Mouse (Mus musculus) thymus, postnatal 0 days (tissue): ENCODE measurements around the gene S100a11. TPM values are rescaled to one million over a fixed set of nuclear protein-coding genes. Genes with fewer than 3 reads are reported as not detected.
"Not testable (repeated sequence)": the region's sequence is repeated elsewhere in the genome, so short reads cannot be mapped to it uniquely, and the experiment has no call there.

Experiments used
- DNase-seq: peaks from one replicate; pipeline ENCODE4 v3.0.0-alpha.2; 2015; ENCODE audit warnings: low spot score
- polyA plus RNA-seq: library from polyadenylated mRNA; unstranded; fragments of >200 nt; fragmentation: Nextera tagmentation; extraction: Ambion mirVana; gene quantifications from 2 replicates; pipeline ENCODE4 v1.2.1, GENCODE M21; 2015

S100a11 gene
- polyA plus RNA-seq, 1 experiment from 2014 or later, result 1,245 TPM

GRCm38 (mm10) chr3:93521462-93522057 is 1.3 kb downstream of the S100a11 start:
- DNase-seq, result no peak

- peak; percentile 25 for DNase-seq
Observed at GRCm38 (mm10) chr3:93522611-93523010, 2.3 kb downstream of the S100a11 start.

DNA sequence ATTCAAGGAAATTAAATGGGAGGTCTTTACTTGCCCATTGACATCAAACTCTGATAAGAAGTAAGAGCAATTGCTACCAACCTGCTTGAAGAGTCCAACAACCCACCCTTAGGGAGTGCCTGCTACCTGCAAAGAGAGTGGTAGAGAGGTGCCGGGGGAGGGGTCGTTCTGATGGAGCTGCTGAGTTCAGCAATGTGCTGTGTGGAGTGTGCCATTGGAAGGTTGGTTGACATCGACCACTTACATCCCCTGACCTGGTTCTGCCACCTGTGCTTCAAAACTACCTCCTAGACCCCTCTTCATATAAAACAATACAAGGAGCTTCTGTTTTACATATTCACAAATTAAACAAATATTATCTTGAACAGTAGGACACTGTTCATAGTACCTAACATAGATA is 7.0 kb downstream of the S100a11 start:
- no peak for DNase-seq

- no peak for DNase-seq
Observed at GRCm38 (mm10) chr3:93528807-93529206, 8.5 kb downstream of the S100a11 start.

DNA sequence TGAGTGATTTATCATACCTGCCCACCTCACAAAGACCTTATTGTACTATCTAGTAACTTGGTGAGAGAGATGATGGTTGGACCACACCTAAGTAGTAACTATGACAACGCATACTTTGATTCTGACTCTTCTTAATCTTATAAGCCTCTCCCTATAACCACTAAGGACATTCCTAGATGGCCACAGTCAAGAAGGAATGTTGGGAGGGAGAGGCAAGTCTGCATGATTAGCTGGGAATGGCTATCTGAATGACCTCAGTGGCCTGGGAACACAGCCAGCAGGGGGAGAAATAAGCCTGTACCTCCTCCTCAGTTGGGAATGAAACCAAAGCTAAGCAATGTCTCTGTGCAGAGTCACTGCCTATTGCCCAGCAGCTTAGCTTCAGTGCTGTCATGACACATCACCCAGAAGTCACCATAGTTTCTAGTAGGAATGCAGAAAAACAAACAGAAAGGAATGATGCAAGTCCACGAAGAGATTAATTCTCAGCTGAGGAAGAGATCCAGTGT is 16.8 kb downstream of the S100a11 start:
- no peak for DNase-seq

GRCm38 (mm10) chr3:93538486-93538885 is 18.2 kb downstream of the S100a11 start:
- DNase-seq, result no peak

DNA sequence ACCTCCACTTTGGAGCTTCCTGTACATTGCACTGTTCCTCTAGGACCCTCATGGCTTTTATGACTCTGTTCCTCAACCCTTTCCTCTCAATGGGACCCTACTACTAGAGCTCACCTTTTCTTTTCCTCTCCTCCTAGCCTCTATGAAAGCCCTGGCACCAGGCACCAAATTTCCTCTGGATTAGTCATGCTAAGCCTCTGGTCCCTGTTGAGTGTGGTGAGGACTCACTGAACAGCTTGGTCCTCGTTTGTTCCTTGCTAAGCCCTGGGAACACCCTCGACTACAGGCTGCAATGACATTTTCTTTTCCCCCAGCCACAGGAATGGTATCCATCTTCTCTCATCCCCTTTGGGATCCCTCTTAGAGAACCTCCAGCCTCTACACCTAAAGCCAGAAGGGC is 21.2 kb downstream of the S100a11 start:
- no peak for DNase-seq

GRCm38 (mm10) chr3:93544170-93544569 is 23.9 kb downstream of the S100a11 start:
- DNase-seq, result not testable (repeated sequence)

GRCm38 (mm10) chr3:93547099-93547648 is 26.9 kb downstream of the S100a11 start:
- DNase-seq, result peak; percentile 79

DNA sequence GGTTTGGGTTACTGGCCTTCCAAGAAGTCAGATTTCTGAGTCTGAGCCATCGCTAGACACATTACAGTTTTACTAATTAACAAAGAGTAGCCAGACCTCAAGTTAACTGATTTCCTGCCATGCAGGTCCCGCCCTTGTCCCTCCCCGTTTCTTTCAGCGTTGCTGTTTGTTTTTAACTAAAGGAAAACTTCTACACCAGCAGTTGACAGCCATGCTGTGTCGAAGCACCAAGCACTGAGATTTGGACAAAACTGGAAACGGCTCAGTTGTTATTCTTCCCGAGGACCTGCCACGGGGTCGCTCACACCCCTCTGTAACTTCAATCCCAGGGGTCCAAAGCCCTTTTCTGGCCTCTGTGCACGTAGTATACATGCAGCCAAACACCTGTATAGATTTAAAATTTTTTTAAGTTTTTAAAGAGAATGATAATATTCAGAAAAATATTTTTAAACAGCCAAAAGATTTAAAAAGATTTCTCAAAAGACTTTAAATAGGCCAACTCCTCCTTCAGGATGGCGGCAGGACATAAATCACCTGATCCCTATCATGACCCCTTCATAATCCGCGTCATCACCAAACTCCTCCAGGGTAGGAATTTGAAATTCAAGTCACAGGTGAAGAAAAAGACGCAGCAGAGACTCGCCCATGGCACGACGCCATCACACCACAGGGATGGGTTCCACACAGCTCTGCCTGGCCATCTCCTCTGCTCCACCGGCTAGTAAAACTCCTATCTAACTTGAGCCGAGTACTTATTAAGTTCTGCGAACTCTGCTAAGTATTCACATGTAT is 27.7 kb downstream of the S100a11 start:
- no peak for DNase-seq

DNA sequence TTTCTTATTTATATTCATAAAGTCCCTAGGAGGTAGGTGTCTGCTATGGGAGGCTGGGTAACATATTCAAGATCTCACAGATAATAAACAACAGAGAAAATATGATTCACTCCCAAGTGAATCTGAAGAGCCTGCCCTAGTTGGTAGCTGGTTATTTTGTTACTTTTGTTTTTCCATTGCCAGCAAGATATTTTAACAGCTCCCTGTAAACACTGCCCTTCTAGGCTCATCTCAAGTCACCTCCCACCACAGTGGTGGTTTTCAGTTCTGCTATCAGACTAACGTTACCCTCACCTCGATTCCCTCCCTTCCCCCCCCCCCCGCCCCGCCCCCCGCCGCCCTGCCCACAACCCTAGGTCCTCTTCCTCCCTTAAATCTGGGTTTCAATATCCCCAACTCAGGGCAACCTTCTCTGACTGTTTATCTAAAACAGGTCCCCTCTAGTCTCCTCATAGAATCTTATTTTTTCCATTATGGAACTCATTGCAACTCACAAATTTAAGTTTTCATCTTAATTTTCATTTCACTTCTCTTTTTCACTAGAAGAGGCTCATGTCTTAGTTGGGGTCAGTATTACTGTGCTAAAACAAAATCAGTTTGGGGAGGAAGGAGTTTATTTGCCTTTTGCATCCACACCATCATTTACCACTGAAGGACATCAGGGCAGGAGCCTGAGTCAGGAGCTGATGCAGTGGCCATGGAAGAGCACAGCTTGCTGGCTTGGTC is 28.4 kb downstream of the S100a11 start:
- no peak for DNase-seq

GRCm38 (mm10) chr3:93549986-93550385 is 29.7 kb downstream of the S100a11 start:
- DNase-seq, result peak; percentile 87

DNA sequence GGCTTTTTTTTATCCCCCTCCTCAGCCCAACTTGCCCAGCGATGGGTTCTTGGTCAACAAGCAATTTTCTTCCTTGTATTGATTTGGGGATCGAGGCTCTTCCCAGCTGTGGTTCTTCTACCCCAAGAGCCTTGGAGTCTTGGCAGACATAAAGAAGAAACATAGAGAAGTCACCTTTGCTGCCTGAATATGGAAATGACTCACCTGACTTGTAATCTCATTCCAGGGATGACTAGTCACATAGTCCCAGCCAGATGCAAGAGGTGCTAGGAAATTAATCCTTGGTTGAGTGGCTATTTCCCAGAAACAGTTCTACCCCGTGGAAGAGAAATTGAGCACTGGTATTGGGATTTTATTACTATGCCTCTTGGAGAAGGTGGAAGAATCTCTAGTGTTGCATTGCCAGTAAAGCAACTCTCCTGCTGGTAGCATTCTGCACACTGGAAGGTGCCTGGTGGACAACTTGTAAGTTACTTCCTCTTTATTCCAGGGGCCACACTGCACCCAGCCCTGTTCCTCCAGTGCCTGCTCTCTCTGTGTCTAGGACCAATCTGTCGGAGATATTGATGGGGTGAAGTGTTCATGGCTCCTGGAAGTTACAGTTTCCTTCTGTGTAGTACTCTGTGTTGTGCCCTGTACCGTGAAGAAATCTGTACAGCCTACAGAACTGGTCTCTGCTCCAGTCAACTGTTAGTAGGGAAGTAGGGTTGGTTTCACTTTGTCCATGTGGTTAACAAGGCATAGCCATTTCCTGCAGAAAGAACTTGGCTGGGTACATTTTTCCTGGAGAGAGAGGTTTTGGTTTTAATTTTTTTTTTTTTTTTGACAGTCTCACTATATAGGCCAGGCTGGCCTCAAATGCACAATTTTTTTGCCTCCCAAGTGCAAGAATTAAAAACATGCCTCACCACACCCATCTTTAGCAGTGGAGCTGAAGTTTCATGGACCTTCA is 31.9 kb downstream of the S100a11 start:
- DNase-seq, result no peak

DNA sequence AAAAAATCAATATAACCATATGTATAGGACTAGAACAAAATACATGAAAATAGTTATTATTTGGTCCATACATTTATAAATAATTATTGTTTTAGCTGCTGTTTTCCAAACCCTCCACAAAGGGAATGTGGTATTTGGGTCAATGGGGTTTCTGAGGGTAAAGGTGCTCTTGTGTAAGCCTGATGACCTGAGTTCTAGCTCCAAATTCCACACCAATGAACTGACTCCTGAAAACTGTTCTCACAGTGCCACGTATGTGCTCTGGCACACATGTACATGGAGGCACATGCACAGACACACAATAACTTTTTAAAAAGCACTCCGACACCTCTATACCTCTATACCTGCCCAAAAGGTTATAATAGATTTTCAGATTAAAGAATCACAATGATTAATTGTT is 33.0 kb downstream of the S100a11 start:
- no peak for DNase-seq

DNA sequence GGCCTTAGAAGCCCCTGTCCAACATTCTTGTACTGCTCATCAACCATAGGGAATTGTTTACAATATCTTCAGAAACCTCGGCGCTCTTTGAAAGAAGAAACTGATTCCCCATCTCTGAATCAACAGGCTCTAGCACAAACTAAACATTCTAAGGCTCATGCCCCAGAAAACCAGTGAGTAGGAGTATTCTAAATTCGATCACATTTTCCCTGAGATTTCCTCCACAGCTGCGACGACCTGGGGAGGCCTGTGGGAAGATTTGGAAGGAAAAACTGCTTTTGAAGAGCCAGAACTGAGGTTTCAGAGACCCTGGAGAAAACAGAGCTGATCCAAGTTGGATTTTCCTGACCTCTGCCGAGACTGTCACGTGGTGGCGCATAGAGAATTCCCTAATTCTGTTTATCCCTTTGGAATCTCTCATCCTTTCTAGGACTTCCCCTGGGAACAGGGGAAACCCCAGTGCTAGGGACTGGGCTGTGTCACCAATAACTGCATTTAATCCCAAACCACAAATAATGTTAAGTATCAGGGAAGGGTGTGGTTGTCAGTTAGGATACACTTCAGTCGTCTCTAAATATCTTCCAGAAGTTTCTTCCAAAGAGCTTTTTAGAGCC is 33.6 kb downstream of the S100a11 start:
- no peak for DNase-seq

DNA sequence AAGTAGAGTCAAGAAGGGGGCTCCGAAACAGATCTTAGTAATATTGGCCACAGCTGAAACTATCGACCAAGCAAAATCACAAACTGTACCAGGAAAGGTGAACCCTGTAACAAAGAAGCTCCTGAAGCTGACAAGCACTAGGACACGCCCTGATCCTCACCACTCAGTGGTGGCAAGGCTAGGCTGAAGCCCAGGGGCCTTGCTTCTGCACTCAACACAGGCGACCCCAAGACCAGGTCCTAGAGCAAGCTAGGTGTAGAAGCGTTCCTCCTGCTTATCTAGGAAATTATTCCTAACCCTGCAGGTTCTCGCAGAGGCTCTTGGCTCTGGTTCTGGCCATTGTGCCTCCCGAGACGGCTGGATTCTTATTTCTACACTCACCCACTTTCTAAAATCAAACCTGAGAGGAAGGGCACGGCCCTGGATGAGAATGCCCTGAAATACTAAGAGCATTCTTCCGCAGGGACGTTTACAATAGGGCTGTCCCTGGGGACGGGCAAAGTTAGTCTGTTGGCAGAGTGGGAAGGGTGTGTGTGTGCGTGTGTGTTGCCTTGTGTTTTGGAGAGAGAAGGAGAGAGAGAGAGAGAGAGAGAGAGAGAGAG is 34.2 kb downstream of the S100a11 start:
- DNase-seq, result no peak

GRCm38 (mm10) chr3:93554981-93555877 is 34.9 kb downstream of the S100a11 start, which contains the start of gene S100a10:
Gene S100a10 (plus strand): TSS chr3:93555080.
- peak; percentile 85 for DNase-seq

DNA sequence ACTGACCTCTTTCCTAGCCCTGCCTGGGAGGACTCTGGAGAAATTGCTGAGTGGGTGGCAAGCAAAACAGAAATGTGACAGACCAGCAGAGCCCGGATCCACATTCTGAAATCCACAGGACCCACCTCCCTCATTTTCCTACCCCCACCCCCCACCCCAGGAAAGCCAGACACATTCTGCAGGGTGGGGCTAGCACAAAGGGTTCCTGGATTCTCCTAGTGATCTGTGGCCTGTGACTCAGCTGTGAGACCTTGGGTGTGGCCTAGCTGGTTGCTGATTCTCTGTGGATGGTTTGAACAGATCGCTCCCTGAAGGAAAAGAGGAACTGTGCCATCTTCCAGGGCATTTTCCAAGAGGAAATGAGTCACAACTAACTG is 35.6 kb downstream of the S100a11 start:
- no peak for DNase-seq

- DNase-seq, result no peak
Observed at GRCm38 (mm10) chr3:93556599-93556998, 36.3 kb downstream of the S100a11 start.
